Mouse (Mus musculus): ENCODE measurements around the gene Ruvbl1.

Ruvbl1 gene

DNA sequence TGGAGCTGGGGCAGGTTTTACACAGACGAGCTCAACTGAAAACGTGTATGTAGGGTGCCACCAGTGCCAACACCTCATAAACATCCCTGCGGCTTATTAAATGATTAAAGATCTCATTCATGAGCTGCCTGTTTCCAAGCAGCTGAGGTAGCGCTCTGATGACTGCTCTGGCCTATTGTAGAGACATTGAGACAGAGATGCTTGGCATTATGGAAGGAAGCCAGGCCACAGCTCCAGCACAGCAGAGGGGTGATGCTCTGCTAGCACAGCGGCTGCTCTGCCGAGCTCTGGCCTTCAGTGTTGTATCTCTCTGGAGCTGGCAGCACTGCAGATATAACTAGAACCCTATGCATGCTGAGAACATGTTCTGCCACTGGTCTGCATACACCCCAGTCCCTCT is 28.5 kb downstream of the Ruvbl1 start:
- no peak for DNase-seq (ENCODE audit: low read depth, low spot score)

DNA sequence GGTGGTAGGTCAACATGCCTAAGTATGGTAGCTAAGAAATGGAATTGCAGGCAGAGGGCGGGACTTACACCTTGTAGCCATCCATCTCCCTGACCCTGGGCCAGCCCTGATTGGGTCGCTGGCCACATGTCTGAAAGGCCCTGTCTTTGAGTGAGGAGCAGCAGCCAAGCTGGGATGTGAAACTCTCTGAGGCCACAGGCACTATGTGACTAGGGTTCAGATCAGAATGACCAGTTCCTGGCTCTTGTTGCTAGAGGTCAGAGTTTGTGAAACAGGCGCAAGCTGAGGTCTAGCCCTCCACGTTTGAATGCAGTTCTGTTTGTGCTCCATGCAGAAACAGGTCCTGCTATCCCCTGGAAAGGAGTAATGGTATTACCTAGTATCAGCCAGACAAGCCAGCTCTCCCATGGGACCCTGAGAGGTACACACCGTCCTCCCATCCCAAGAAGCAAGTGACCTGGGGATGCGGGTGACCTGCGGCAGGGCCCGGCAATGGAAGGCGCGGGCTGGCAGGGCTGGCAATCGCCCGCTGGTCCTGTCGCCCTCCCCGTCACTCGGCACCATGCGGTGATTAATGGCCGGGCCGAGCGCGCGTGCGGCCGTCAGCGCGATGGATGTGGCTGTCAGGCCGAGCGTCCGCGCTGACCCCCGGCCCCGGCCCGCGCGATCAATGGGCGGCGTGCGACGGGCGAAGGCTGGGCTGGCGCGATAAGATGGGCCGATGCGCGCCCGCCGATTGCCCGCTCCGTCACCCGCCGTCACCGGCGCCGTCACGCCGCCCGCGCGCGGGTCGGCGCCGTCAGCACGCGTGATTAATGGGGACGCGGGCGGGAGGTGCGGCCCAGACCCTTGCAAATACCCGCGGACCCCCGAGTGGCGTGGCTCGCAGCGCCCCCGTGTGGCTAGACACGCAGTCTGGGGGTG is 34.5 kb downstream of the Ruvbl1 start:
- peak; percentile 65 for DNase-seq (ENCODE audit: low read depth, low spot score)

DNA sequence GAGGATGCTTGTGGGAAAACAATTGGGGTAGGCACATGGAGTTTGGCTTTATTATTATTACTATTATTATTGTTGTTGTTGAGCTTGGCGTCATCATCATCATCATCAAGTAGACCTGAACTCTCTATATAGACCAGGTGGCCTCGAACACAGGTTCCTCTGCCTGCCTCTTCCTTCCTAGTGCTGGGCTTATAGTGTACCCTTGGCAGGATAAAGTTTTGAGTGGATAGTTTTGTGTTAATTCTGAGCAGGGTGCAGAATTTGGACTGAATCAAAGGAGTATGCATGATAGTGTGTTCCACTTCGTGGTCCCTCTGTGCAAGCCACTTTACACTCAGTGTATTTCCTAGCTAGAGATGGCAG is 35.2 kb downstream of the Ruvbl1 start:
- no peak for DNase-seq (ENCODE audit: low read depth, low spot score)

DNA sequence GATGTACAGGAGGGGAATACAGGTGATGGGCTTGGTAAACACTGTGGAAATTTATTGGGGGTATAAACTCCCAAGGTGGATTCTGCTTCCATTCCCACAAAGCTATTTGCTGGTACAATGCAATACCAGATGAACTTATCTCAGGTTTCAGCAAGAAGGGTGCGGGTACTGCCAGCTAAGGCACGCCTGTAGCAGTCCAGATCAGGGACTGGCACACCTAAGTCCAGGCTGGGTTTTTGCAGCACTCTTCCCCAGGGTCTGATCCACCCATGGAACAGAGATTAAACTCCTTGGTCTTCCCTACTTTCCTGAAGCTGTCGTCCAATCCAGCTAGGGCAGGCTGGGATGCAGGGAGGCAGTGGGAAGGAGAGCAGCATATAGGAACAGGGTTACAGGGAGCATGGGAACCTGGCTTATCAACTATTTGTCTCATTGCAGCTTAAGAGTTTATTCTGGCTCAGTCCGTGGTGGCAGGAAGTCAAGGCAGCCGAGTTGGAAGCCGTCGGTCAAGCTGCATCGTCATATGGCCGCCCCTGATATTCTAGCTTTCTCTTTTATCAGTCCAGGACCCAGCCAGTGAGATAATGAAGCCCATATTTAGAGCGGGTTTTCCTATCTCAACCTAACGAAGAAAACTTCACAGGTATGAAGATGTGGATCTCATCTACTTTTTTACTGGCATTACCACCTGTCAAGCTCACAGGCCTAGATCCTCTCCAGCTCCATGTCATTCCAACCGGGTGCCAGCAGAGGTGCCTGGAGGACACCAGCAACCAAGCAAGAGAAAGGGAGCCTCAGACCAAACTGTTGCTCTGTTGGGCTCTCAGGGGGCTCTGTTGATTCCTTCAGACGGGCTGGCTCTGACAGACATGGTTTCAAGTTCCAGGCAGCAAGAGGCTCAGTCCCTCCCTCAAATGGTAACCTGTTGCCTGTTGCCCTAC is 37.1 kb downstream of the Ruvbl1 start:
- DNase-seq (ENCODE audit: low read depth, low spot score): no peak

DNA sequence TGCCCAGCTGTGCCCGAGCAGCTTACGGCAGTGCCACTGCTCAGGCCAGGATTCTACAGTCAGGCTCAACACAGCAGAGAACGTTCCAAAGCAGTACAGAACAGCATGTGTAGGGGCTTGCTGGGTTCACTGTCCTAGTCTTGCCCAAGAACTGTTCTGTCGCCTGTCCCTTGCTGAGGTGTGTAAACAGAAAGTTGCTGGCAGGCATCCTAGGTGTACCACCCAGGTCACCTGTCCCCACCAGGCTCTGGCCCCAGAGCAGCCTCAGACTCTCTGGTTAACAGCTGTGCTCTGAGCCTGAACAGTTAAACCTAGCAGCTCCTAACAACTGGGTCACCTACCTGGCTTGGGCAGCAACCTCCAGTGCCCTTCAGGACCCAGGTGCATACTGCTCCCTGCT is 37.8 kb downstream of the Ruvbl1 start:
- DNase-seq (ENCODE audit: low read depth, low spot score): no peak

DNA sequence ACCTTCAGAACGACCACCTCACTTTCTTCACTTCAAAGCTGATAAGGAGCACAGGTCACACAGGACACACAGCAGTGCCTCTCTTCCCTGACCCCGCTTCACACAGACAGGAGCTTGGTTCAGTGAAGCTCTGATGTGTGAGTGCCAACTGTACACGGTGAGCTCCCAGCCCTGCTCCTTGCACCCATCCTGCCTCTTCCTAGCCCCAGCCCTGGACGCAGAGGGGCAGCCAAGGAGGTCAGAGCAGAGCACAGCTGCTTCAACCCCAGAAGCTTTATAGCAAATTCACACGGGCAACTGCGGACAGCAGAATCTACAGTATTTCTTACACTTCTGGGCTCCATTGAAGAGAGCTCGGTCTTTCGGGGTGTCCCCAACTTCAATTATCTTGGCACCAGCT is 48.8 kb downstream of the Ruvbl1 start:
- DNase-seq (ENCODE audit: low read depth, low spot score): no peak

DNA sequence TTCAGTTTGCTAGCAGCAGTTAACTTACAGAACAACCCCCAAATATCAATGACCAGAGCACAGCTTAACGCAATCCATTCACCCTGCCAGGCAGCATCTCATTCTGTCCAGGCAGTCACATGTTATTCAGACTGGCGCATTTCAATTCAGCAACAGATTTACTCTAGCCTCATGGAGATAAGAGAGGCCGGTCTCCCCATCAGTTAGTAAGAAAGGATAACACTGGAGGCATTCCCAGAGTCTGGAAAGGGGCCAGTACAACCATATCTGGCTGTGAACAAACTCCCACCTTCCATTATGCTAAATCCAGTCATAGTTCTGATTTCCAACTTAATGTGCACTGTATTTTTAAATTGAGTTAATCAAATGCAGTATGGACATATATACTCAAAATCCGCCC is 49.3 kb downstream of the Ruvbl1 start:
- no peak for DNase-seq (ENCODE audit: low read depth, low spot score)

DNA sequence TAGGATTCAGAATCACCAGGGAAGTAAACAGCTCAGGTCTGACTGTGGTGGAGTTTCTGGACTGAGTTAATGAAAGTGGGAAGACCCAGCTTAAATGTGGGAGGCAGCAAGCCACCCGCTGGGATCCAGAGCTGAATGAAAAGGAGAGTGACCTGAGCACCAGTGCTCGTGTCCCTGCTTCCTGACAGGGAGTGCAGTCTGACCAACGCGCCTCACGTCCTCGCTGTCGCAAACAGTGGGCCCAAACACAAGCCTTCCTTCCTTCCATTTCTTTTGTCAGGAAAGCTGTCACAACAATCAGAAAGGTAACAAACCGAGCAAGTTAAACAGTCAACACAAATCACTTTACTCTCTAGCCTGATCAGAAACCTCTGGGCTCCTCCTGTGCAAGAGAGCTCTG is 50.8 kb downstream of the Ruvbl1 start:
- no peak for DNase-seq (ENCODE audit: low read depth, low spot score)

DNA sequence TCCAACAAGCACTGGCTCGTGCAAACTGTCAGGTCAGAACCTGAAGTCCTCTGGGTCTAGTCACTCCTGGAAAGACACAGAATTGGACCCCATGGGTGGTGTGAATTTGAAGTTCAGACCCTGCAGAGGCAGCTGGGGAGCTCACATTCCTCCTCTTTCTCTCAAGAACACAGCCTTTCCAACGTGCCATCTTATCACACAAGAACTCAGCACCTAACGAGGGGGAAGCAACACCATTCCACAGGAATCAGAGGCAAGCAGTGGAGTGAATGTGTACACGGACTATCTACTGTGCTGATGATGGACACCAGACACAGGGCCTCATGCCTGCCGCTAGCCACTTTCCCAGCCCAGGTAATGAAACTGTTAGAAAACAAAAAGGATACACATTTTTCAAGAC is 51.5 kb downstream of the Ruvbl1 start:
- DNase-seq (ENCODE audit: low read depth, low spot score): no peak

DNA sequence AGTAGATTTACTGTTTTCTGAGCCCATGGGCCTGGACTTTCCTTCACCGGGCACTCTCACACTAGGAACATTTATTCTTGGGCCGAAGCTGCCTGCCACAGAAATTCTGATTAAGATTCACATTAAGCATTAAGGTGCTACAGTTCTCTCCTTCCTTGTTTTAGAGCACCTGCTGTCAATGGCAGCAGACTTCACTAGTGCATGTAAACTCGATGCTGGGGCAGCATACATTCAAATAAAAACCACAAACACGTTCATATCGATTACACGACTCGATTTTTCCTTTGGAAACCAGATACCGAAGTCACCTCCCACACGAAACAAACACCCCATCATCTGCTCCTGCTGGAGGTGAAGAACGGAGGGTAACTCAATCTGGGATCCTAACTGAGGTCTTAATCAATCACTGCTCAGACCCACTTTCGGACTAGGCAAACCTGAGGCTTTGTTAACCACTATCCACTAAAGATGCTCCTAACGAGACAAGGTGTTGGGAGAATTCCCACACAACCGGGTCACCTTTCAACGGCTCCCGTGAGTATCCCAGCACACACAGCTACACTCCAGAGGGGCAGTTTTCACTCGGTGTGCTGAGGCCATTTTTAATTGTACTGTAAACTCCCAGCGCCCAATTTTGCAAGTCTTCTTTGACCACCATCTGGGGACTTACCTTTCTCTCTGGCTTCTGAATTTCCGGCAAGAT is 52.6 kb downstream of the Ruvbl1 start:
- DNase-seq (ENCODE audit: low read depth, low spot score): no peak

DNA sequence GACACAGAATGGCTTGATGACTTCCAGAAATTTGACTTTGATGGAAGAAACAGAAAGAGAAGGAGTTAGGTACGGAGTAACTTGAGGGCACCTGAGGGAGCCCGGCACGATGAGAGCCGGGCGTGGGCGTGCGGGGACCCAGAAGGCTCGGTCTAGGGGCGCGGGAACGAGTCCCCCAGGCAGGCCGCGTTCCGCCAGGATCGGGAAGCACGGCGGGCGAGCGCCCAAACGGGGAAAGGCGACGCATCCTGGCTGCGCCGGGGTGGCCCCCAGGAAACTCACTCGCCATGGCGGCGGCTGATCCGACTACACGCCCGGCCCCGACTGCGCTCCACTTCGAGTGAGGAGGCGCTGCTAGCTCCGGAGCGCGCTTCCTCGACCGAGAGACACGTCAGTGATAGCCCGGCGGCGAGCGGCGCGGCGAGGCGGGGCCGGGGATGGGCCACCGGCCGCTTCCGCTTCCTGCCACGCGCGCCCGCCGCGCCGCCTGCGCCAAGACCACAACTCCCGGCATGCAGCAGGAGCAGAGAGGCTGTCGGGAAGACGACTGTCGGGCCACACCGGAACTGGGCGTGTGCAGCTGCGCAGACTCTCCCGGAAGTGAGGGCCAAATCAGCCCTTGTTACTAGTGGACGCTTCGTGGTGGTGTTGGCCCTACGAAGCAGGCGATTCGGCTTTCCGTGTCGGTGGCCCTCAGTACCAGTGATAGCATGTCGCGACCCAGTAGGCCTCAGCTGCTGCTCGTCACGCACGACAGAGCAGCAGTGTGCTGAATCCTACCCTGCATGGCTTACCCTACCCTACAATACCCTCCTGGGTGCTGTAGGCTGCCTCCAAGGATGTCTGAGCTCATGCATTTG is 53.4 kb downstream of the Ruvbl1 start, which contains the start of gene Sec61a1:
TSS of gene Sec61a1 (minus strand) at position 502 of the 860 bp plus-strand sequence.
- peak; percentile 85 for DNase-seq (ENCODE audit: low read depth, low spot score)

DNA sequence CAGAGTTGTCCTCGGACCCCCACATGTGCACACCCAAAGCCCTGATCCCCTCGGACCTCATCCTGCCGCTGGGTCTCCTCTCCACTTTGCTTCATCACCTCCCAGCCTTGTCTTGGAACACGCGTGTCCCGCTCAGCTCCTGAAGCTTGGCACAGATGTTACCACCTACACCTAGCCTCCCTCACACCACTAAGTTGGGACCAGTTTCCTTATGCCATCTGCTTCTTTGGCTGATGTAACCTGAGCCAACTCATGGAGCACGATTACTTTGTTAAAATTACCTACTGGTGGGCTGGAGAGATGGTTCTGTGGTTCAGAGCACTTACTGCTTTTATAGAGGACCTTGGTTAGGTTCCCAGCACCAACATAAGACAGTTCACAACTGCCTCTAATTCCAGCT is 56.6 kb downstream of the Ruvbl1 start:
- no peak for DNase-seq (ENCODE audit: low read depth, low spot score)

DNA sequence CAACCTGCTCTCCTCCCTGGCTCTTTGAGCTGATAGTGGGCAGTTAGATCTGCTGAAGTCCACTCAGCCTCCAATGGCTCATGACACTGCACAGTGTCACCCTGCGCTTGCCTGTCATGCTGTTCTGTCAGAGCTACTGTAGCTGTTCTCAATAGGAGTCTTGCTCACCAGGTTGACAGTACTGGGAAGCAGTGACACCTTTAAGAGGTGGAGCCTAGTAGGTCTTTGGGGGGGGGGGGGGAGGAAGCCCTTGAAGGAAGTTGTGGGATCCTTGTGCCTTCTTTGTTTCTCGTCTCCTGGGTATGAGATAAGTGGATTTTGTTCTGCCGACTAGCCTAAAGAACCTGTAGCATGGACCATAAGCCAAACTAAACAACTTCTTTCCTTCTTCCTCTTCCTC is 57.4 kb downstream of the Ruvbl1 start:
- no peak for DNase-seq (ENCODE audit: low read depth, low spot score)

DNA sequence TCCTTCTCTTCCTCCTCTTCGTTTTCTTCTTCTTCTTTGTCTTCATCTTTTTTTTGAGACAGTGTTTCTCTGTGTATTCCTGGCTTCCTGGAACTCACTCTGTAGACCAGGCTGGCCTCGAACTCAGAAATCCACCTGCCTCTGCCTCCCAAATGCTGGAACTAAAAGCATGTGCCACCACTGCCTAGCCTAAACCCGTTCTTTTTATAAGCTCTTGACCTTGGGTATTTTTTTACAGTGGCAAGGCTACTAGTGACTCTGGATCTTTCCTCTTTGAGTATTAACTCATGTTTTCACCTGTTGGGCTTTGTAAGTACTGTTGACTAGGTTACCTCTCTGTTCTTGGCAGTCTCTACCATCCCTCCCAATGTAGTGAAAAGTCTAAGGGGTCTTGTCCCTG is 57.8 kb downstream of the Ruvbl1 start:
- no peak for DNase-seq (ENCODE audit: low read depth, low spot score)

DNA sequence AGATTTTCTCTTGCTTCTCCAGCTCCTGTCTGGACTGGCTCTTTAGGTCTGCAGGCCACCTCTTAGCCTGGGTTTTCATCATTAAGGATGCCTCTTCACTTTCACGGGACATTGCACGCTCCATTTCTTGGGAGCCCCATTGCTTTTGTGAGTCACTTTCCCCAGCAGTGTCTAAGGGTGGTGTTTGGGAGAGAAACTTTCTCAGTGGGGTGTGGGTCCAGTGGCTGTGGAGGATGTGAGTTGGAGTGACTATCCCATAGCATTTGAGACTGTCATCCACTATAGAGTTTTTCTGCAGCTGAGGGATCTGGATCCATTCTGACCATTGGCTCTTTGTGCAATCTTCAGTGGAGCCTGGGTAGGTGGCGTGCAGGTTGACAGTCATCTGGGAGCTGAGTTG is 58.2 kb downstream of the Ruvbl1 start:
- no peak for DNase-seq (ENCODE audit: low read depth, low spot score)

DNA sequence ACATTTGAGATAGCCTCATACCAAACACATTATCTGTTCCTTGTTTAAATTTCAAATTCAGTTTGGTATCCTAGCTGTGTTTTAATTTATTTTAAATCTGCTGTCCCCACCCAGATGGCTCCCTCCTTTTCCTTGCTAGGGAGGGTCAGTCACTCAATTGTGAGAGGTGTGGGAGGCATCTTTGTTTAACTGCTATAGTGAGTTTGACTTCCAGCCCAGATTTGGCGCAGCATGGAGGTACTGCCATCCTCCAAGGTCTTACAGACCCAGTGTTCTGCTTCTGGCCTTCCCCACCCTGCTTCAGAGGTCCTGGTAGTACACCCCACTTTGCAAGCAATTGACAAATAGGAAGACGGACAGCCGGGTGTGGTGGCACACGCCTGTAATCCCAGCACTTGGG is 58.8 kb downstream of the Ruvbl1 start:
- DNase-seq (ENCODE audit: low read depth, low spot score): no peak

DNA sequence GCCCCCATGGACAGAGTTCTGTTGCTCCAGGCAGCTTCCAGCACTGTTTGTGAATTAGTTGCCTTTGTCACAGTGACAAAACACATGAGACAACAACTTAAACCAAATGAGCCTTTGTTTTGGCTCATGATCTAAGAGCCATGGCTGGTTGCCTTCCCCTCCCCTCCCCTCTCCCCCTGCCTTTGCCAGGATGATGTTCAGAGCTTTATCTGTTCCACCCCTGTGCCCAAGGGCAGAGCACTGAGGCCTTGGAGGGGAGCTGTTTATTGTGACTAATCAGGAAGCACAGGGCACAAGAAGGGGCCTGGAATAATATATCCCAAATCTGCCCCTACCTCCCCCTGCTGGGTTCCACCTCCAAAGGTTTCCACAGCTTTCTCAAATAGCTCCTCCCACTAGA is 65.1 kb downstream of the Ruvbl1 start:
- no peak for DNase-seq (ENCODE audit: low read depth, low spot score)

DNA sequence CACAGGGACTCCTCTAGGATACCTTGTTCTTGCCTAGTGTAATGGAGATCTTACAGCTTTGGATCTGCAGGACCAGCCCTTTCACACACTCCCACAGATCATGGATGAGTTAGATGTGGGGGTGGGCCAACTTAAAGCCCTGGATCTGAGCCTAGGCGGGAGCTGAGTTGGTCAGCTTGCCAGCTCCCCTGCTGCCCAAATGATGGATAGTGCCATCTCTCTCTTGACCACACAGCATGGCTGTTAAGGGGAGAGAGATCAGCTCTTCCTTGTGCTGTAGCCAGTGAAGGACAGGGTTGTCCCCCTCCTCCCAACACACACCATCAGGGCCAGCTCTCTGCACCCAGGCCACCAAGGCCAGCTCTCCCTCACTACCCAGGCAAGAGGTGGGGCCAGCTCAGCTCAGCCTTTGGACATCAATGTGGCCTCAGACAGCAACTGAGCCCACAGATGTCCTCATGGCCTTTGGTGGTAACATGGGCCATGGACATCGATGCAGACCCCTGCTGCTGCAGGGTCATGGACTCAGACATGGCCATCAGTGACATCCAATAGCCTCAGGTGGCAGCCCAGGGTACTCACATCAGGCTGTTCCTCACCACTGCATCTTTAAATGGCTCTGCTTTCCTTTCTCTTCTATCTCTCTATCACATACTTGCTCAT is 75.0 kb downstream of the Ruvbl1 start:
- no peak for DNase-seq (ENCODE audit: low read depth, low spot score)

DNA sequence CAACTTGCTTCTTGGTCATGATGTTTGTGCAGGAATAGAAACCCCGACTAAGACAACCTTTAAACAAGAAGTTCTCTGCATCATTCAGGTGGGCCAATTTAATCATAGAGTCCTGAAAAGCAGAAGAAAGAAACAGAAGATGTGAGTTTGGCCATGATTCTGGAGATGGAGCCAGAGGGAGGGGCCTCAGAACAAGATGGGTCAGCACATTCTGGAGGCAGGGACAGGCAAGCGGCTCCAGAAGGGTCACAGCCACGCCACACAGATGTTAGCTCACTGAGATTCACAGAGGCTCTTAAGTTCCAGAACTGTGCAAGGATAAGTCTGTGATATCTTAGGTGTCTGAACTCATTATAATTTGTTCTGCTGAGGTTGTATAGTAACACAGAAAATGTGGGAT is 79.0 kb downstream of the Ruvbl1 start:
- DNase-seq (ENCODE audit: low read depth, low spot score): no peak

DNA sequence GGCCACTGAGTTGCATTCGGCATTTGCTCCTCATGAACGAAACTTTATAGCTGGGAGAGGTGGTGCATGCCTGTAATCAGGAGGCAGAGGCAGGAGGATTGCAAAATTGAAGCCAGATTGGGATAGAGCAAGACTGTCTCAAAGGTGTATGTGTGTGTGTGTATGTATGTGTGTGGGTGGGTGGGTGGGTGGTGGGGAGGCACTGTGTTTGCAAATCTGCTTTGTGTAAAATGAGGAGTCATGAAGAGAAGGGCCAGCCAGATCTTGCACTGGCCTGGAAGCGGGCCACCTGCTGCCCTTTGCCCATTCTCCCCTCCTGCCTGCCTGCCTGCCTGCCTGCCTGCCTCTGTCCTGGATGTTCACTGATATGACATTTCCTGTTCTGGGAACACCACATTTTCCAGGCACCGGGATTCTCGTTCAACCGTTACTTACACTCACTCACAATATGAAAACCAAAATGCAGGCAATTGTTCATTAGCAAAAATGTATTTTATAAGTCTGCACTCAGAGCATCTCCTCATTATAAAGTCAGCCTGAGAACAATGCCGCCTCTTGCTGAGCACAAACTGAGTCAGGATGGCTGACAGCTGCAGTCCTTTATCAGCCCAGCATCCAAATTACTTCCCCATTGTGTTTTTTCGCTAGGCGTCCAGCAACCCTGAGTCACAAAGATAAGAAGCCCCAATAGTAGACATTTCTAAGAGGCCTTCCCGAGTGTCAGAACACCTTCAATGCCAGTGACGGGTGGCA is 79.6 kb downstream of the Ruvbl1 start:
- no peak for DNase-seq (ENCODE audit: low read depth, low spot score)
